Mouse (Mus musculus): ENCODE measurements around the gene Gm21913.
"Not testable (repeated sequence)": the region's sequence is repeated elsewhere in the genome, so short reads cannot be mapped to it uniquely, and the experiment has no call there.

Gene Gm21913

GRCm38 (mm10) chrY:74623596-74623995 lies at the start of gene Gm21913:
Gene Gm21913 (plus strand): TSS chrY:74623896.
- DNase-seq: not testable (repeated sequence)

Measured in kidney, adult 9 months (tissue).